Mouse (Mus musculus) E14TG2a.4 (cell line): ENCODE measurements around the gene Ccdc149.
A peak's percentile ranks its signal among the peaks of the same experiment; 100 is the strongest.

Source experiments
- H3K27me3 ChIP-seq: 2 replicates; pipeline ENCODE4 v1.6.1; 2014; ENCODE audit warnings: low read length, control low read depth; ENCODE audit not compliant: insufficient read depth
- H3K36me3 ChIP-seq: 2 replicates; pipeline ENCODE4 v1.6.1; 2014; ENCODE audit warnings: low read length, control low read depth; ENCODE audit not compliant: insufficient read depth
- H3K4me1 ChIP-seq: replicated peaks from 2 replicates; pipeline ENCODE4 v1.6.1; 2014; ENCODE audit warnings: low read depth, low read length, control low read depth
- H3K4me3 ChIP-seq: replicated peaks from 2 replicates; pipeline ENCODE4 v1.5.1; 2014; ENCODE audit warnings: mild to moderate bottlenecking, low read length
- H3K9me3 ChIP-seq: 2 replicates; pipeline ENCODE4 v1.6.1; 2014; ENCODE audit warnings: low read length, control low read depth
- CTCF ChIP-seq: conservative IDR thresholded peaks from 2 replicates; pipeline ENCODE4 v1.5.1; 2014; ENCODE audit warnings: low read length
- NANOG ChIP-seq: IDR thresholded peaks from 2 replicates; pipeline ENCODE4 v1.6.1; 2014; ENCODE audit warnings: borderline replicate concordance, low read length, mixed read lengths
- POU5F1 ChIP-seq: IDR thresholded peaks from 2 replicates; pipeline ENCODE4 v1.6.1; 2014; ENCODE audit warnings: low read length, borderline replicate concordance

Ccdc149 gene

DNA sequence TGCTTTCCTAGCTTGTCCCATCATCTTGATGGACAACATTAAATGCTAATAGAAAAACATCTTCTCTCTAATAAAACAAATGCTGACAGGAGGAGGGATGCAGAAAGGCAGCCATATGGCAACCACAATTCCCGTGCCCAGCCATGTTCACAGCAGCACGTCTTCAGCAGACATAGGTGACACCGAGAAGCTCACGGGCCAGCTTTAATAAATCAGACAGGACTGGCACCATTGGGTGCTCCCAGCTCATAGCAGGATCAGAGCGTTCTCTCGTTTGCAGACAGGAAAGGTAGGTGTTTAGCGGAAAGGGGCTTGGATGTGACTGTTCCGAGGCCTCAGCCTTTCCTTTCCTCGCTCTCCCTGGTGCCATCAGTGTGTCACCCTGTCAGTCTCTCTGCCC lies 95.5 kb downstream of the Ccdc149 start:
- H3K4me3 ChIP-seq = no peak overlapping the region
- H3K36me3 ChIP-seq = no peaks in the 10 kb centered on the region
- no peaks in the 10 kb centered on the region for H3K9me3 ChIP-seq
- H3K4me1 ChIP-seq = no peaks in the 10 kb centered on the region
- H3K27me3 ChIP-seq = peaks cover 14% of the 10 kb centered on the region
- TF ChIP-seq POU5F1 (no peak), CTCF (no peak), NANOG (no peak)

DNA sequence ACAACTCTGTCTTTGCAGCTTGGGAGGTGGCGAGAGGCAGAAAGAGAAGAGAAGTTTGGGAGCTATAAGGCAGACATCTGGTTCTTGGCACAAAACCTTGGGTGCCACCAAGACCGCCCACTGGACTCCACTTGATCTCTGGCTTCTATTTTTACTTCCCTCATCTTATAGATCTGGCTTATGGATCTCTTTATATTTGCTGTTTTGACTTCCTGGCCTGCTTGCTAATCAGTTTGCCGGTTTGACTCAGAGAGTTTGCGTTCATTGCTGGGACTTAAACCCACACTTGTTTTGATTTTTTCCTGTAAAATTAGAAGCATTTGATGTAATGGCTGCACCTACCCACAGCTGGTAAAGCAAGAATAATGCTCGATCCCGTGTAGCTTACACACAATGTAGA lies 100.4 kb downstream of the Ccdc149 start:
- Histone ChIP-seq H3K27me3 (peaks cover 58% of the 10 kb centered on the region), H3K4me3 (no peak overlapping the region), H3K9me3 (no peaks in the 10 kb centered on the region), H3K4me1 (peaks cover 4% of the 10 kb centered on the region; the same call in 1 of the 2 replicates), H3K36me3 (no peaks in the 10 kb centered on the region)
- no peak for TF ChIP-seq POU5F1
- TF ChIP-seq NANOG = no peak
- no peak for TF ChIP-seq CTCF

DNA sequence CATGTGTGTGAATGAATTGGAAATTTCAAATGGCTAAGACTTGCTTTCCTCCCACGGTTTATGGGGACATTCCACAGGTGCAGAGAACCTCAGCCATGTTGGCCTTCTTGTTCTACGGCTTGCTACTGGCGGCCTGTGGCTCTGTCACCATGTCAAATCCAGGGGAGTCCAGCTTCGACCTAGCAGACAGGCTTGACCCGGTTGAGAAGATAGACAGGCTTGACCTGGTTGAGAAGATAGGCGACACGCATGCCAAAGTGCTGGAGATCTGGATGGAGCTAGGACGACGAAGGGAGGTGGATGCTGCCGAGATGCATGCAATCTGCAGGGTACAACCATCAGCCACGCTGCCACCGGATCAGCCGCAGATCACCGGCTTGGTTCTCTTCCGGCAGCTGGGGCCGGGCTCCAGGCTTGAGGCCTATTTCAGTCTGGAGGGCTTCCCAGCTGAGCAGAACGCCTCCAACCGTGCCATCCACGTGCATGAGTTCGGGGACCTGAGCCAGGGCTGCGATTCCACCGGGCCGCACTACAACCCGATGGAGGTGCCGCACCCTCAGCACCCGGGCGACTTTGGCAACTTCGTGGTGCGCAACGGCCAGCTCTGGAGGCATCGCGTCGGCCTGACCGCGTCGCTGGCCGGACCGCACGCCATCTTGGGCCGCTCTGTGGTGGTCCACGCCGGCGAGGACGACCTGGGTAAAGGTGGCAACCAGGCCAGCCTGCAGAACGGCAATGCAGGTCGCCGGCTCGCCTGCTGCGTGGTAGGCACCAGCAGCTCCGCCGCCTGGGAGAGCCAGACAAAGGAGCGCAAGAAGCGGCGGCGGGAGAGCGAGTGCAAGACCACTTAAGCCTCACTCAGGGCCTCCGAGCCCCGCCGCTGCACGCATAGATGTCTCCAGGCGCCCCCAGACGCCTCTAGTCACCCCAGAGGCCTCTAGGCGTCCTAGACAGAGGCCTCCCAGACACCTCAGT lies 103.2 kb downstream of the Ccdc149 start:
- peak overlapping the region; percentile 77 for H3K4me3 ChIP-seq
- no peaks in the 10 kb centered on the region for H3K36me3 ChIP-seq
- TF ChIP-seq POU5F1 (no peak), NANOG (no peak), CTCF (no peak)
- peaks cover 4% of the 10 kb centered on the region; the same call in 1 of the 2 replicates for H3K4me1 ChIP-seq
- H3K27me3 ChIP-seq = peaks cover 70% of the 10 kb centered on the region
- no peaks in the 10 kb centered on the region for H3K9me3 ChIP-seq

DNA sequence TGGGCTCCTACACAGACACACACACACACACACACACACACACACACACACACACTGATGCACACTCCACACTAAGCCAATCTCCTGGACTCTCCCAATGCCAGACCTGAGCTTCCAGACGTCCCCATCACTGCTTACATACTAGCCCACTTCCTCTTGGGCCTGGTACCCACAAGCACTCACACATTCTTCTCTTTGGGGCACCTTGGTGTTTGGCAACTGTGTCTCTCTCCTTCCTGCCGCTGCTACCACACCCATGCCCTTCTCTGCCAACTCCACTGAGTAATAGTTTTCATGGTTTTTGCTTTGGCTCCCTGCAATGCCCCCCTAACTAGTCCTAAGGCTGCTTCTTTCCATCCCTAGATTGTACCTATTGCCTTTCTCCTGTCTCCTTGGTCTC lies 104.7 kb downstream of the Ccdc149 start:
- Histone ChIP-seq H3K36me3 (no peaks in the 10 kb centered on the region), H3K27me3 (peaks cover 74% of the 10 kb centered on the region), H3K4me3 (no peak overlapping the region), H3K4me1 (peaks cover 4% of the 10 kb centered on the region; the same call in 1 of the 2 replicates), H3K9me3 (no peaks in the 10 kb centered on the region)
- no peak for TF ChIP-seq CTCF
- TF ChIP-seq POU5F1 = no peak
- no peak for TF ChIP-seq NANOG

DNA sequence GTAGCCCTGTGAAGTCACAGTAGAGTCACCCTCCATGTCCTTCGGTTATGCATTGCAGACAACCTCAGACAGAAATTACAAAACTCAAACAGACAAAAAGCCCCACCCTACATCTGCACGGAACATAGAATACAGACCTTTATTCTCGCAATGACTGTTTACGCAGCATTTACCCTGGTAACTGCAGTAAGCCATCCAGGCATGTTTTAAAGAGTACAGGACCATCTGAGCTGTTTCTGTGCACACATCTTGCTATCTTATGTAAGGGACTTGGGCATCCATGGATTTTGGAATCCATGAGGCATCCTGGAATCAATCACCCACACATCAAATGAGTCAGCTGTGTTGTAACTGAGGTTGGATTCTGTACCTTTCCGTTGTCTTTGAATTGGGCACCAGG lies 105.4 kb downstream of the Ccdc149 start:
- no peak for TF ChIP-seq POU5F1
- TF ChIP-seq NANOG = no peak
- no peak for TF ChIP-seq CTCF
- Histone ChIP-seq H3K4me1 (peaks cover 4% of the 10 kb centered on the region; the same call in 1 of the 2 replicates), H3K36me3 (no peaks in the 10 kb centered on the region), H3K4me3 (no peak overlapping the region), H3K9me3 (no peaks in the 10 kb centered on the region), H3K27me3 (peaks cover 75% of the 10 kb centered on the region)

DNA sequence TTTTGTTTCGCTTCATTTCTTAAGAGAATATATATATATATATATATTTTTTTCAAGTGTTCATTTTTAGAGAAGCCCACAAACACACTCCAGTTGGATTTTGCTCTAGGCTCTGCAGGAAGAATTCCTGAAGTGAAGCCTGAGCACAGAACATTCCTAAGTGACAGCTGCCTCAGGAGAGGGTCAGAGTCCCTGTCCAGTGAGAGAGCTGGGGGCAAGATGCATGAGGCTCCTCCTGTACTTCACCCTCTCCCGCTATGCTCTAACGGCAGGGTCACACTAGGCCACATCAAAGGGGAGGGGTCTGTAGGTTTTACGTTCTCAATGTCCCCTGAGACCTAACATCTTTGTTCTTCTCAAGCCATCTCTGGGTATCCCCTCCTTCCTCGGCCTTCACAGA lies 106.8 kb downstream of the Ccdc149 start:
- H3K36me3 ChIP-seq = no peaks in the 10 kb centered on the region
- TF ChIP-seq CTCF (no peak), POU5F1 (no peak), NANOG (no peak)
- no peaks in the 10 kb centered on the region for H3K9me3 ChIP-seq
- H3K4me3 ChIP-seq = no peak overlapping the region
- peaks cover 63% of the 10 kb centered on the region for H3K27me3 ChIP-seq
- peaks cover 11% of the 10 kb centered on the region; the same call in 1 of the 2 replicates for H3K4me1 ChIP-seq

DNA sequence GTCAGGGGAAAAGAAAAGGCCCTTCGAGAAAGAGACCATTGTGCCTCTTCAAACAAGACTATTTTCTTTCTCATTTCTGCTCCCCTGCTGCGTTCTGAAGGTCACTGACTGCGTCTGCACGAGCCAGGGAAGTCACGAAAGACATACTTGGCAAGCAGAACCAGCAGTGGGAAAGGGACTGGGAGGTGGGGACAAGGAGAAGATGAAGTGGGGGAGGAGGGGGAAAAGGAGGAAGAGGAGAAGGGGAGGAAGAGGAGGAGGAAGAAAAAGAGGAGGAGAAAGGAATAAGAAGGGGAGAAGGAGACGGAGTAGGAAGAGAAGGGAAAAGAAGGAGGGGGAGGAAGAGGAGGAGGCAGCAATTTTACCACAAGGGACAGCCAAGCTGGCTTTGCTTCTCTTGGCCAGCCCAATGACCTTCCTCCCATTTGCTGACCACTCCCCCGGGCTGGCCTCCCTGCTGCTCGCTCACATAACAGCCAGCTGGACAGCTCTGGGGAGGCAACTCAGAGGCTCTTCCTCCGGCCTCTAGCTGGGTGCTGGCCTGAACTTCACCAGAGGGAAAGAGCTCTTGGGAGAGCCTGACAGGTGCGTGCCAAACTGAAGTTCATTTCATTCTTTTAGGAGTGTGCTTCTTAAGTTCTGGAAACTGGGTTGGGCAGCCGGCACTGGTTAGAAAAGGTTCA lies 107.7 kb downstream of the Ccdc149 start, which contains the start of gene Sod3:
Sod3 (plus strand) TSS at position 324 of the 683 bp plus-strand sequence.
- Histone ChIP-seq H3K36me3 (no peaks in the 10 kb centered on the region), H3K4me3 (no peak within 1 kb of the TSS), H3K27me3 (peaks cover 54% of the 10 kb centered on the region), H3K4me1 (peaks cover 7% of the 10 kb centered on the region; the same call in 1 of the 2 replicates), H3K9me3 (no peaks in the 10 kb centered on the region)
- TF ChIP-seq POU5F1 (no peak), CTCF (no peak), NANOG (no peak)

DNA sequence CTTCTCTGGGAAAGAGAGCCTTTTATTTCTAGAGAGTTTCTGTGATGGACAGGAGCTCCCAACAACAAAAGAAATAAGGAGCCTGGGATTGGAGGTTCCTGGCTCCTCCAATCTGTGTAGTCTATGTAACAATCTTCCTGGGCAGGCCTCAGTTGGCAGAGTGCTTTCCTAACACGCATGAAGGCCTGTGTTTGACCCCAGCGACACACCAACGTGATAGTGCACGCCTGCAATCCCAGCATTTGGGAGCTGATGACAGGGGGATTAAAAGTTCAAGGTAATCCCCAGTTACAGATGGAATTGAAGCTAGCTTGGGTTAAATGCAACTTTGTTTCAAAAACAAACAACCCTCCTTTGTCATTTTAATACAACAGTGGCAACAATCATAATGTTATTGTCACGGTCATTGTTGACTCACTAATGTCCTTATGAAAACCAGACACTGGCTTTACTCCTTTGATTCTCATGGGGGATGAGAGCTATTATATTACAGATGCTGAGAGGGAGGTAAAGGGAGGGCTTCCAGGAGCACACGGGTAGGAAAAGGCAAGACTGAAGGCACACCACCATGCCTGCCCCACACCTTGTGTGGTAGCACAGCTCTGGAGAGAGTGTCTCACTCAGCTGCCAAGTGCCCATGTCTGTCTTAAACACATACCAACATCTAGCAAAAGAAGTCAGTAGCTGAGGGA lies 108.4 kb downstream of the Ccdc149 start:
- Histone ChIP-seq H3K9me3 (no peaks in the 10 kb centered on the region), H3K27me3 (peaks cover 51% of the 10 kb centered on the region), H3K4me1 (peaks cover 7% of the 10 kb centered on the region; the same call in 1 of the 2 replicates), H3K36me3 (no peaks in the 10 kb centered on the region), H3K4me3 (no peak overlapping the region)
- no peak for TF ChIP-seq NANOG
- no peak for TF ChIP-seq POU5F1
- no peak for TF ChIP-seq CTCF
